Mouse (Mus musculus) lung, adult 2 months (tissue): ENCODE data around the gene Adgrg1.

Source experiments
- CTCF ChIP-seq: fragments of 200-500 bp; IDR thresholded peaks from 2 replicates; pipeline ENCODE4 v1.5.1; 2011; ENCODE audit warnings: mild to moderate bottlenecking, low read length, control low read depth; ENCODE audit not compliant: insufficient read depth
- POLR2A ChIP-seq: fragments of 200-500 bp; IDR thresholded peaks from 2 replicates; pipeline ENCODE4 v1.6.1; 2011; ENCODE audit warnings: low read depth, mild to moderate bottlenecking, control low read depth, low read length, borderline replicate concordance; ENCODE audit errors: extremely low read depth

- TF ChIP-seq POLR2A (no peak), CTCF (no peak)
Measured at GRCm38 (mm10) chr8:95037106-95037925, 62.8 kb downstream of the Adgrg1 start.
